8 mouse cellular contexts compared by ENCODE assay signal in the genomic region with DNA sequence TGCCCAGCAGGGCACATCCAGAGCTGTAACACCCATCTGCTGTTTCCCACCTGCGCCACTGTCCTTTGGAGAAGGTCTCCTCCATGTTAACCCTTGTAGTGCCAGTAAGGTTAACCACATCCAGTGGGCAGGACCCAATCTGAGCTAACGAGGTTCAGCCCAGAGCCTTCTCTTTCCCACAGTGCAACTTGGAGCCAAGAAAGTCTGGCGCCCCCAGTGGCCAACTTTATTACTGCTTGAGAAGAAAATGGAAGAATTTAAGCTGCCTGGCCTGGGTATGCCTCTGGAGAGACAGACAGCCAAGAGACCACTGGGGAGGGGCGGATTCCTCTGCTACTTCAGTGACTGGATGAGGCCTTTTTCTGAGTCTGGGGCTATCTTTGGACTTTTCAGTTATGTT.
DNase-seq lines count a peak whose midpoint lies in the region; ATAC-seq and TF ChIP-seq lines count a peak whose summit lies in the region.

No protein-coding gene starts in this region.

- no peaks in the 10 kb centered on the region for H3K27me3 ChIP-seq in hindbrain, embryonic 12.5 days
- H3K27me3 ChIP-seq in liver, embryonic 14.5 days (ENCODE audit: control insufficient read depth, insufficient read depth, low read length), result no peaks in the 10 kb centered on the region

- WGBS in hindbrain, embryonic 12.5 days, result 36% methylated on average over 4 of the region's 4 CpGs
- 26% methylated on average over 4 of the region's 4 CpGs for WGBS in liver, embryonic 14.5 days (ENCODE audit: insufficient replicate concordance)

- no peak overlapping the region for H3K4me3 ChIP-seq in hindbrain, embryonic 12.5 days
- H3K4me3 ChIP-seq in liver, embryonic 14.5 days (ENCODE audit: insufficient read depth in 1 of 2, low read depth in 2 of 2, low read length in 2 of 2), result no peak overlapping the region

- H3K4me2 ChIP-seq in hindbrain, embryonic 12.5 days (replicated peaks), result no peak overlapping the region
- no peak overlapping the region for H3K4me2 ChIP-seq in liver, embryonic 14.5 days (ENCODE audit: low read depth)

- no peak overlapping the region for H3K9ac ChIP-seq in hindbrain, embryonic 12.5 days
- H3K9ac ChIP-seq in liver, embryonic 14.5 days (replicated peaks), result no peak overlapping the region

- TF ChIP-seq CTCF in liver, embryonic 14.5 days (IDR thresholded peaks at IDR 0.05; ENCODE audit: low read depth), result peak; percentile 93

- H3K36me3 ChIP-seq in hindbrain, embryonic 12.5 days, result no peaks in the 10 kb centered on the region
- no peaks in the 10 kb centered on the region for H3K36me3 ChIP-seq in liver, embryonic 14.5 days (replicated peaks; ENCODE audit: control insufficient read depth, insufficient read depth, low read depth)

- H3K9me3 ChIP-seq in hindbrain, embryonic 12.5 days (replicated peaks), result no peaks in the 10 kb centered on the region
- no peaks in the 10 kb centered on the region for H3K9me3 ChIP-seq in liver, embryonic 14.5 days (ENCODE audit: control insufficient read depth, low read length)

- DNase-seq in cerebellum, adult 9-11 months, result no peak
- DNase-seq in A20 (ENCODE audit: low read depth, low spot score), result peak; percentile 64
- peak; percentile 30 for DNase-seq in adrenal gland, adult 8-10 months
- peak; percentile 43 for DNase-seq in embryo, embryonic 11.5 days (ENCODE audit: low read depth, low spot score)
- DNase-seq in liver, embryonic 14.5 days (ENCODE audit: low read depth in 3 of 3, low spot score in 3 of 3), result peak; percentile 54 to 62 (median 56)
- peak; percentile 87 for DNase-seq in retina, postnatal 1 day

- TF ChIP-seq EP300 in liver, embryonic 14.5 days (IDR thresholded peaks at IDR 0.05; ENCODE audit: low read depth), result no peak

- no peak overlapping the region for H3K27ac ChIP-seq in hindbrain, embryonic 12.5 days
- no peak overlapping the region for H3K27ac ChIP-seq in liver, embryonic 14.5 days

- H3K4me1 ChIP-seq in hindbrain, embryonic 12.5 days, result peaks cover 4% of the 10 kb centered on the region; the same call in 1 of the 2 replicates
- H3K4me1 ChIP-seq in liver, embryonic 14.5 days (replicated peaks; ENCODE audit: control insufficient read depth in 2 of 2, insufficient read depth in 2 of 2, low read length in 1 of 2), result peaks cover 14 to 19% of the 10 kb centered on the region in 2 experiments

- 0 out of 2 replicates have a peak, but pooled peaks have one; percentile 5 for ATAC-seq in cerebellum, adult (ENCODE audit: insufficient number of reproducible peaks, low FRiP score, low TSS enrichment)
- ATAC-seq in hindbrain, embryonic 12.5 days (ENCODE audit: low FRiP score), result peak; percentile 16; the same call in 1 of the 2 replicates
- no peak for ATAC-seq in liver, embryonic 14.5 days (ENCODE audit: insufficient read depth)
